In the genomic region with DNA sequence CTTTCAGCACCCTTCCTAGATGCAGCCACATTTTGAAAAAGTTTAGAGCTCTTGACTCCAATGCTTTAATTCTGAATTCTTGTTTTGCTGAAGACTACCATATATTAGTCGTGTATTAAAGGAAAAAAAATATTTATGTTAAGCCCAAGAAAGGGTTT, we compare ENCODE assay signal across 8 mouse cellular contexts. TPM values are rescaled to one million over a fixed set of nuclear protein-coding genes. Genes with fewer than 3 reads are reported as not detected.
DNase-seq lines count a peak whose midpoint lies in the region; ATAC-seq and TF ChIP-seq lines count a peak whose summit lies in the region.

A gene (minus strand): TSS at position 89 of the 158 bp plus-strand sequence.

- H3K36me3 ChIP-seq in heart, embryonic 15.5 days, result no peaks in the 10 kb centered on the region
- H3K36me3 ChIP-seq in neural tube, embryonic 14.5 days (ENCODE audit: control insufficient read depth, insufficient read depth, low read length), result no peaks in the 10 kb centered on the region

- intact Hi-C loops in left cerebral cortex, postnatal 36 days (cut with DNase I), result loop anchor here (5.0 to 10.0 kb wide), 6 partner anchors 65 to 888 kb away; no protein-coding TSS in a partner anchor

- TF ChIP-seq CTCF in layer of hippocampus, adult 2 months (conservative IDR thresholded peaks at IDR 0.05), result no peak

- no peaks in the 10 kb centered on the region for H3K27me3 ChIP-seq in heart, embryonic 15.5 days
- no peaks in the 10 kb centered on the region for H3K27me3 ChIP-seq in neural tube, embryonic 14.5 days (ENCODE audit: control insufficient read depth, insufficient read depth, low read length)

- no peak for ATAC-seq in heart, embryonic 15.5 days (replicated peaks; ENCODE audit: insufficient number of reproducible peaks, insufficient read depth, low FRiP score, low read depth)
- ATAC-seq in neural tube, embryonic 14.5 days (ENCODE audit: low read depth), result no peak

- H3K4me1 ChIP-seq in heart, embryonic 15.5 days (replicated peaks), result peaks cover 42% of the 10 kb centered on the region
- peaks cover 46% of the 10 kb centered on the region for H3K4me1 ChIP-seq in neural tube, embryonic 14.5 days (ENCODE audit: control insufficient read depth, insufficient read depth, low read length)

- H3K9ac ChIP-seq in heart, embryonic 15.5 days, result peak within 1 kb of the TSS; percentile 70
- peak within 1 kb of the TSS; percentile 67 for H3K9ac ChIP-seq in neural tube, embryonic 14.5 days (replicated peaks; ENCODE audit: low read depth, low read length)

- no peaks in the 10 kb centered on the region for H3K9me3 ChIP-seq in heart, embryonic 15.5 days (replicated peaks)
- H3K9me3 ChIP-seq in neural tube, embryonic 14.5 days (ENCODE audit: control insufficient read depth, low read length), result no peaks in the 10 kb centered on the region

- H3K27ac ChIP-seq in layer of hippocampus, adult 2 months, result peak within 1 kb of the TSS; percentile 96
- peak within 1 kb of the TSS; percentile 96 for H3K27ac ChIP-seq in heart, embryonic 15.5 days
- H3K27ac ChIP-seq in neural tube, embryonic 14.5 days (ENCODE audit: low read depth, low read length), result peak within 1 kb of the TSS; percentile 94

- WGBS in heart, embryonic 15.5 days, result 0% methylated on average over 1 of the region's 1 CpGs
- WGBS in neural tube, embryonic 14.5 days, result 0% methylated on average over 1 of the region's 1 CpGs

- no peak for DNase-seq in layer of hippocampus, adult 2 months (ENCODE audit: low spot score in 2 of 2)
- DNase-seq in layer of hippocampus, adult 9-11 months, result no peak
- DNase-seq in adrenal gland, postnatal 25 days, result no peak
- no peak for DNase-seq in left cerebral cortex, postnatal 36 days (ENCODE audit: low spot score in 2 of 2)
- no peak for DNase-seq in embryo, embryonic 10.5 days (ENCODE audit: low spot score)
- no peak for DNase-seq in ovary, postnatal 36 days (ENCODE audit: low spot score)

- peak within 1 kb of the TSS; percentile 92 for H3K4me3 ChIP-seq in layer of hippocampus, adult 2 months
- H3K4me3 ChIP-seq in heart, embryonic 15.5 days, result peak within 1 kb of the TSS; percentile 81
- peak within 1 kb of the TSS; percentile 71 for H3K4me3 ChIP-seq in neural tube, embryonic 14.5 days (ENCODE audit: low read depth, low read length)

- H3K4me2 ChIP-seq in heart, embryonic 15.5 days, result peak within 1 kb of the TSS; percentile 92
- peak within 1 kb of the TSS; percentile 91 for H3K4me2 ChIP-seq in neural tube, embryonic 14.5 days (ENCODE audit: low read depth, low read length)

RNA-seq across cellular contexts. Expression of the gene that starts here (rescaled TPM):
- total RNA-seq in layer of hippocampus, adult 2 months (2021), result 10 to 100 TPM; 97.6 to 98.3 TPM
- total RNA-seq in adrenal gland, postnatal 25 days (2021), result 520 and 569 TPM in 2 replicates
- polyA plus RNA-seq in heart, embryonic 15.5 days (2015; fragmentation: Nextera tagmentation; extraction: Ambion mirVana), result 170 and 206 TPM in 2 replicates
- total RNA-seq in left cerebral cortex, postnatal 36 days (2021), result 100 to 1,000 TPM; 155 to 170 TPM
- polyA plus RNA-seq in neural tube, embryonic 14.5 days (2014; fragmentation: Nextera tagmentation; extraction: Ambion mirVana), result 371 and 388 TPM in 2 replicates
